Mouse (Mus musculus) adrenal gland (tissue): ENCODE measurements at regions not wholly inside any gene's neighbourhood (a gene's known extent, or its start where the extent isn't known, plus 50 kb on each side); places are given as distances from the start of the nearest gene placed in this dataset.
"Not testable (repeated sequence)": the region's sequence is repeated elsewhere in the genome, so short reads cannot be mapped to it uniquely, and the experiment has no call there.

Experiments
- intact Hi-C: fragments of 180-260 bp; cut with DNase I; formaldehyde crosslinking; loops from one replicate; pipeline ENCODE4 v1.15.1; 2025

DNA sequence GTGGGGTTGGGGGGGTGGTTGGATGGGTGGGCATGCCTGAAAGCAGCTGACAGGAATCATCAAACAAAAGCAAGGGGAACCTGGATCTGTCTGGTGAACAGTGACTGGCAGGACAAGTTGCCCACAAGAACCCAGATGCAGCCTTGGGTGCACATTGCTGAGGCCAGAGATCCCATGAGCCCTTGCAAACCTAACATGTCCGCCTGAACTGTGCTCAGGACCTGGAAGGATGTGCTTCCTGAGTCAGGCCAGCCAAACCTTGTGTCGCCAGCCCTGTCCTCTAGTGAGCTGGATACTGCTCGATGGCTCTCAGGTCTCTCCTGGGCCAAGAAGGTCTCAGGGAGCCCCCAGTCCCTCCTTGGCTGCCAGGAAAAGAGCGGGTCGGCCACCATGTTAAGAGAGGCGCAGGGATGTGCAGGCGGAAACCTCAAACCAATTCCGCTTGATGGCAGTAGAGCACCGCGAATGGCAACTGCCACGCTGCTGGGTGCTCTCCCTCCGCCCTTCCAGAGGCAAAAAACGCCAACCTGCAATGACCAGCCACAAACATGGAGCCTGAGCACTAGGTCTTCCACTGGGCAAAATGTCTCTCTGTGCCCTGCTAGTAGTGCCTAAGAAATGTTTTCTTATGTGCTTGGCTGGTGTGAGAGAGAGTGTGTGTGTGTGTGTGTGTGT, 140.2 kb downstream of the Pls3 start:
- intact Hi-C loops = not testable (repeated sequence)

DNA sequence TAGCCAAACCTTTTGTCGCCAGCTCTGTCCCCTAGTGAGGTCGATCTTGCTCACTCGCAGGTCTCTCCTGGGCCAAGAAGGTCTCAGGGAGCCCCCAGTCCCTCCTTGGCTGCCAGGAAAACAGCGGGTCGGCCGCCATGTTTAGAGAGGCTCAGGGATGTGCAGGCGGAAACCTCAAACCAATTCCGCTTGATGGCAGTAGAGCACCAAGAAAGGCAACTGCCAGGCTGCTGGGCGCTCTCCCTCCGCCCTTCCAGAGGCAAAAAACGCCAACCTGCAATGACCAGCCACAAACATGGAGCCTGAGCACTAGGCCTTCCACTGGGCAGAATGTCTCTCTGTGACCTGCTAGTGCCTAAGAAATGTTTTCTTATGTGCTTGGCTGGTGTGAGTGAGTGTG, 141.3 kb downstream of the Pls3 start:
- intact Hi-C loops = not testable (repeated sequence)

DNA sequence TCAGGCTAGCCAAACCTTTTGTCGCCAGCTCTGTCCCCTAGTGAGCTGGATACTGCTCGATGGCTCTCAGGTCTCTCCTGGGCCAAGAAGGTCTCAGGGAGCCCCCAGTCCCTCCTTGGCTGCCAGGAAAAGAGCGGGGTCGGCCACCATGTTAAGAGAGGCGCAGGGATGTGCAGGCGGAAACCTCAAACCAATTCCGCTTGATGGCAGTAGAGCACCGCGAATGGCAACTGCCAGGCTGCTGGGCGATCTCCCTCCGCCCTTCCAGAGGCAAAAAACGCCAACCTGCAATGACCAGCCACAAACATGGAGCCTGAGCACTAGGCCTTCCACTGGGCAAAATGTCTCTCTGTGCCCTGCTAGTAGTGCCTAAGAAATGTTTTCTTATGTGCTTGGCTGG, 145.2 kb downstream of the Pls3 start:
- intact Hi-C loops = not testable (repeated sequence)

DNA sequence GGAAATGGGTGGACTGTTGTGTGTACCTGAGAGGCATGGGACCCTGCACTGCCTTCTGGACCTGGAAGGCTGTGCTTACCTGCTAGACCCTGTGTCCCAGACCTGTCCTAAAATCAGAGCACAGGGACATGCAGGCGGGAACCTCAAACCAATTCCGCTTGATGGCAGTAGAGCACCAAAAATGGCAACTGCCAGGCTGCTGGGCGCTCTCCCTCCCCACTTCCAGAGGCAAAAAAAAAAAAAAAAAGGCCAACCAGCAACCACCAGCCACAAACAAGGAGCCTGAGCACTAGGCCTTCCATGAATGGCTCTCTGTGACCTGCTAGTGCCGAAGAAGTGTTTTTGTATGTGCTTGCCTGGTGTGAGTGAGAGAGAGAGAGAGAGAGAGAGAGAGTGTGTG, 146.5 kb downstream of the Pls3 start:
- intact Hi-C loops = no loop called here

DNA sequence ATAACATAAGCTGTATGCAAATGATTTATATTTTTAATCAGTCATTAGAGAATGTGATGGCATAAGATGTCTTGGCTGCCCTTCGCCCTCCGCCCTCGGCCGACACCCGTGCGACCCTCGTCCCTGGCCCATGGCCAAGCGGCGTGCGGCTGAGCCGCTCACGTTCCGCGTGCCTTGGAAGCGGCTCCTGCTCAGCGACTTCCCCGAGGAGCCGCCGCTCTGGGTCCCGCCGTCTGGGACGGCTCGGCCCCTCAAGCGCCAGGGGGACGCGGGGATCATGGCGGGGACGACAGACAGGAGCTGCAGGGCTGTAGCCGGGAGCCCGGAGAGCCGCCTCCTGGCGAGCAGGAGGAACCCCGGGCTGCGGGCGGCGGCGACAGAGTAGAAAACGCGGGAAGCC, 145.5 kb upstream of the Rab39b start:
- intact Hi-C loops = not testable (repeated sequence)

DNA sequence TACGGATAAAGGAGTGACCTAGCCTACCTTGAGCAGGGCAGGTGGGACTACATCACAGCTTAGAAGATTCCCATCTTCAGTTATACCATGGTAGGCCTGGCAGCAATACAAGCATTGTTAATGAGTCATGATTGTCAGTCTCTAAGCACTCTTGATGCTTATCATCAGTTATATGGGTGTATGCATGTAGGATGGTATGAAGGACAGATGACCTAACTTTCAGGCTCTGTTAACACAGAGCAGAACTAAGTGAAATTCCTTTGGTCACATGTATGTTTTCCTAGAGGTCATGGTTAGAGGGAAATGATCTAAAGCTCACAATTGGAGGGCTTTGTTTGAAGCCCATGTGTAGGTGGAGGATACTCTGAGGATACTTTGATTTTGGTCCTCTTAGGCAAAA, 121.9 kb upstream of the Rab39b start:
- intact Hi-C loops = no loop called here

DNA sequence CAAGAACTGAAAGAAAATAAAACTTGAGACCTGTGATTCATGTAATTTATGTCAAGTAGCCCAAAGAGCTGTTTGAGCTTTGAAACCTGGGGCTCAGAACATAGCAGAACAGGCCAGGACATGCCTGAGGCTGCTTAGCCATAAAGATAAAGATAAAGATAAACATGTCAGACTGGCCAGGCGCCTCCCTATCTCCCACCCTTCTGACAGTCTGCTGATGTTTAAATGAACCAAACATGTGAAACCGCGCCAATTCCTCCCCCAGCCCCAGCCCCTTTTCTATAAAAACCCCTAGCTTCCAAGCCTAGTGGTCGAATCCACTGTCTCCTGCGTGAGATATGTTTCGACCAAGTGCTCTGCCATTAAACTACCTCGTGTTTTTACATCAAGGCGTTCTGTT, 97.2 kb upstream of the Rab39b start:
- intact Hi-C loops = not testable (repeated sequence)

DNA sequence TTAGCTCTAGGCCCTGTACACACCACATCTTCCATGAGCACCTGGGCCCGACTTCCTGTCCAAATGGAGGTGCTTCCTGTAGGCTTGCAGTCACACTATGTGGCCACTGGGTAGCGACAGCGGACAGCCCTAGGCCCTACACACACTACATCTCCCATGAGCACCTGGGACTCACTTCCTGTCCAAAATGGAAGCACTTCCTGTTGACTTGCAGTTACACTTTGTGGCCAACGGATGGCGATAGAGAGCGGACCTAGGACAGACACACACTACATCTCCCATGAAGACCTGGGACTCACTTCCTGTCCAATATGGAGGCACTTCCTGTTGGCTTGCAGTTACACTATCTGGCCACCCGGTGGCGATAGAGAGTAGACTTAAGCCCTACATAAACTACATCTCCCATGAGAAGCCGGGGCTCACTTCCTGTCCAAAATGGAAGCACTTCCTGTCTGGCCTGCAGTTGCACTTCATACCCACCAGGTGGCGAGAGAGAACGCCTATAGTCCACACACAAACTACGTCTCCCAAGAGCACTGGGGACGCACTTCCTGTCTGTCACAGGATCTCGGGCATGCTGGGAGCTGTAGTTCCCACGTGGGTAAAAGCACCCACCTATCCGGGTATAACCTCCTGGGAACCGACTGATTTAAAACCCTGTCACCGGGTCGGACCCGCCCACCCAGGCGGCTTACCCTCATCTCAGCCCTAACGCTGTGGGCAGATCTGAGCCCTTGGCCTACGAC, 96.1 kb upstream of the Rab39b start:
- intact Hi-C loops = loop anchor here (5.0 kb wide), 1 partner anchor 528 kb away; no protein-coding TSS in a partner anchor

DNA sequence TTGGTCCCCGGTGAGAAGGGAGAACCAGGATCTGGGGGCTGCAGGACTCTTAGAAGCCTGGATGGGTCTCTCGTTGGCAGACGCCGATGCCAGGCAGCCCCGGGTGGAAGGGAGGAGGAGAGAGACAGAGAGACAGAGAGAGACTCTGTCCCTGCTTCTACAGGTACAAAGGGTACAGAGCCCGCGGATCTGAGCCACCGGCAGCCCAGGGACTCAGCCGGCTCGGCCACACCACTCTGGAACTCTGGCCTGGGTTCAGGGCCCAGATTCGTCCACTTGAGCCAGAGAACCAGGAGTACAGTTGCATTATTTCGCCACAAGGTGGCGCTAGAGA, 95.5 kb upstream of the Rab39b start:
- intact Hi-C loops = loop anchor here (5.0 kb wide), 1 partner anchor 529 kb away; no protein-coding TSS in a partner anchor

DNA sequence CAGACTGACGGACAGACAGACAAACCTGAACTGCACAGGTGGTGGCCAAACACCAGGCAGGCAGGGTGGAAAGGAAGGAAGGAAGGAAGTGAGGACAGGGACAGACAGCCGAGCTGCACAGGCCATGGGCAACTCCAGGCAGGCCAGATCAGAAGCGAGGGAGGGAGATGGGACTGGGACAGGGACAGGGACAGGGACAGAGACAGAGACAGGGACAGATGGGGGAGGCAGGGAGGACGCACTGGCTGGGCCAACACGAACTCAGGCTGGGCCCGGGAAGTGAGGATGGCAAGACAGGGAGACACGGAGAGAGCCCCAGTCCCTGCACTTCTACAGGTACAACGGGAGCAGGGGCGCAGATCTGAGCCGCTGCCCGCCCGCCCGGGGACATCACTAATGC, 94.9 kb upstream of the Rab39b start:
- intact Hi-C loops = loop anchor here (5.0 kb wide), 1 partner anchor 529 kb away; no protein-coding TSS in a partner anchor

DNA sequence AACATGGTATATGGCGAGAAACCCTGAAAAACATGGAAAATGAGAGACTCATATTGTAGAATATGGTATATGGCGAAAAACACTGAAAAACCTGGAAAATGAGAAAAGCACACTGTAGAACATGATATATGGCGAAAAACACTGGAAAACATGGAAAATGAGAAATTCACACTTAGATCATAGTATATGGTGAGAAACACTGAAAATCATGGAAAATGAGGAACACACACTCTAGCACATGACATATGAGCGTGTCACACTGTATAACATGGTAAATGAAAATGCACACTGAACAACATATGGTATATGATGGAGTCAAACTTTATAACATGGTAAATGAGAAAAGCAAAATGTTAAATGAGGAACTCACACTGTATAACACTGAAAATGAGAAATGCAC, 89.6 kb upstream of the Rab39b start:
- intact Hi-C loops = no loop called here

DNA sequence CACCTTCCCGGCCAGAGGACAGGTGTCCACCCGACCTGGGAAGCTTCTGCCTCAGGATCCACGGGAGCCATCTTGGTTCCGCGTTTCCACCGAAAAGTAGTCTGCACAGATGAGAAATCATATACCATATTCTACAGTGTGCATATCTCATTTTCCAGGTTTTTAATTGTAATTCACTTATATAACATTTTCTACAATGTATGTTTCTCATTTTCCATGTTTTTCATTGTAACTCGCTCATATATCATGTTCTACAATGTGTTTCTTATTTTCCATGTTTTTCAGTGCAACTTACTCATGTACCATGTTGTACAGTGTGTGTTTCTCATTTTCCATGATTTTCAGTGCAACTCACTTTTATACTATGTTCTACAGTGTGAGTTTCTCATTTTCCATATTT, 65.4 kb upstream of the Rab39b start:
- intact Hi-C loops = no loop called here
